Mouse (Mus musculus): ENCODE data around the gene Tcf7l2. TPM values are rescaled to one million over a fixed set of nuclear protein-coding genes. Genes with fewer than 3 reads are reported as not detected.

Tcf7l2 gene
- polyA plus RNA-seq, 1 experiment from 2014 or later = 401 TPM

DNA sequence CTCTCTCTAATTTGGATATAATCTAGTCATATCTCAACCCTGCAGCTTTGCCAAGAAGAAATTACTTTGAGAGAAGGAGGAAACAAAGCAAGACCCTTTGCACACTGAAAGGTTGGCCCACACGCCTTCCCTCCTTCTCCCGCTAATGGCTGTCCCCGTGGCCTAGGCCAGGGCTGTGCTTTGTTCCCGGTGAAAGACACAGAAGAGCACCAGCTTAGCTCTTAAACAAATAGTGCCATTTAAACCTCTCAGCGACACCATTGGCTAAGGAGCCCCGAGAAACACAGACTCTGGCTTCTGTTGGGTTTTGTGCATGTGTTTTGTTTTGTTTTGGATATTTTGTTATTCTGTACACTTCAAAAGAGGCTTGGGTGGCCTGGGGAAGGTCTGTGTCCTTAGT lies 37.5 kb upstream of the Tcf7l2 start:
- Histone ChIP-seq H3K9ac (ENCODE audit: low read length) (no peak overlapping the region), H3K4me2 (no peak overlapping the region), H3K27ac (ENCODE audit: low read depth, low read length) (no peak overlapping the region), H3K4me1 (ENCODE audit: control insufficient read depth, insufficient read depth, low read length) (no peaks in the 10 kb centered on the region), H3K9me3 (ENCODE audit: control insufficient read depth, low read length) (no peaks in the 10 kb centered on the region), H3K4me3 (ENCODE audit: low read depth, low read length) (no peak overlapping the region), H3K27me3 (ENCODE audit: control insufficient read depth, insufficient read depth, low read length) (no peaks in the 10 kb centered on the region), H3K36me3 (ENCODE audit: control insufficient read depth, insufficient read depth, low read length) (no peaks in the 10 kb centered on the region)
- peak; percentile 86 for DNase-seq (ENCODE audit: low spot score, missing footprints)
- peak; percentile 55; the same call in 1 of the 2 replicates for ATAC-seq (ENCODE audit: low FRiP score)
- WGBS = 27% methylated on average over 6 of the region's 6 CpGs

DNA sequence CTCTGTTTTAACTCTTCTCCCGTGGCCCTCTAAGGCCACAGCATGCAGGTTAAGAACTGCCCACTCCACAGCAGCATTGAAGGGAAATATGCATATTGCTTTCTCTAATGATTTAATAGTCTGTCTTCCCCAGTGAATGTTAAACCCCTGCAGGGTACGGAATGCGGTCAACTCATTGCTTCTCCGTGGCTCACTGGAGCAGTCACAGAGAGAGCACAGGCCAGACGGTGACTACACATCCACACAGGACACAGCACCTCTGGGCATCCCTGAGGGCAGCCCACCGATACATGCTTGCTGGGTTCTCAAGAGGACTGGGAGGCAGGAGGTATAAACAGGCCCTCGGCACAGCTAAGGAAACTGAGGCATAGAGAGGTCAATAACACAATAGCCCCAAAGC lies 35.3 kb upstream of the Tcf7l2 start:
- no peak overlapping the region for H3K9ac ChIP-seq (ENCODE audit: low read length)
- no peaks in the 10 kb centered on the region for H3K9me3 ChIP-seq (ENCODE audit: control insufficient read depth, low read length)
- ATAC-seq (ENCODE audit: low FRiP score) (no peak), DNase-seq (ENCODE audit: low spot score, missing footprints) (no peak)
- no peaks in the 10 kb centered on the region for H3K36me3 ChIP-seq (ENCODE audit: control insufficient read depth, insufficient read depth, low read length)
- H3K4me3 ChIP-seq (ENCODE audit: low read depth, low read length) = no peak overlapping the region
- WGBS = 84% methylated on average over 7 of the region's 7 CpGs
- H3K4me1 ChIP-seq (ENCODE audit: control insufficient read depth, insufficient read depth, low read length) = no peaks in the 10 kb centered on the region
- H3K27me3 ChIP-seq (ENCODE audit: control insufficient read depth, insufficient read depth, low read length) = no peaks in the 10 kb centered on the region
- H3K27ac ChIP-seq (ENCODE audit: low read depth, low read length) = no peak overlapping the region
- no peak overlapping the region for H3K4me2 ChIP-seq

DNA sequence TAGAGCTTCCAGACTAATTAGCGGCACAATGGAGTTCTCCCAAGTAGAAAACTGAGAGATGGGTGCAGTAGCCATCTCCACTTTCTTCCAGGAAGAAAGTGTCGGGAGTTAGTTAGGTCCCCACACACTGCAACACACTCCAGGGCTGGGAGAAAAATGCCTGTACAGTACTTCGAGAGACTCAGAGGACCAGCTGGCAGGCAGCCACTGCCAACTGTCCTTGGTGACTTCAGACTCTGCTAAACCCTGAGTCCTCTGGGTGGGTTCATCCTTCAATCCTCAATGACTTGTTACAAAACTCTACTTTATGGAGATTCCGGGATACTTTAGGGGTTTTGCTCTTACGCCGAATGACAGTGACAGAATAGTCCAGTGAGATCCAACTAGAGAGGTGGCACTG lies 34.8 kb upstream of the Tcf7l2 start:
- ATAC-seq (ENCODE audit: low FRiP score) (no peak), DNase-seq (ENCODE audit: low spot score, missing footprints) (peak; percentile 31)
- H3K36me3 ChIP-seq (ENCODE audit: control insufficient read depth, insufficient read depth, low read length) = no peaks in the 10 kb centered on the region
- no peak overlapping the region for H3K4me2 ChIP-seq
- H3K4me1 ChIP-seq (ENCODE audit: control insufficient read depth, insufficient read depth, low read length) = no peaks in the 10 kb centered on the region
- no peaks in the 10 kb centered on the region for H3K27me3 ChIP-seq (ENCODE audit: control insufficient read depth, insufficient read depth, low read length)
- 93% methylated on average over 6 of the region's 6 CpGs for WGBS
- H3K9ac ChIP-seq (ENCODE audit: low read length) = no peak overlapping the region
- H3K4me3 ChIP-seq (ENCODE audit: low read depth, low read length) = no peak overlapping the region
- no peaks in the 10 kb centered on the region for H3K9me3 ChIP-seq (ENCODE audit: control insufficient read depth, low read length)
- H3K27ac ChIP-seq (ENCODE audit: low read depth, low read length) = no peak overlapping the region

DNA sequence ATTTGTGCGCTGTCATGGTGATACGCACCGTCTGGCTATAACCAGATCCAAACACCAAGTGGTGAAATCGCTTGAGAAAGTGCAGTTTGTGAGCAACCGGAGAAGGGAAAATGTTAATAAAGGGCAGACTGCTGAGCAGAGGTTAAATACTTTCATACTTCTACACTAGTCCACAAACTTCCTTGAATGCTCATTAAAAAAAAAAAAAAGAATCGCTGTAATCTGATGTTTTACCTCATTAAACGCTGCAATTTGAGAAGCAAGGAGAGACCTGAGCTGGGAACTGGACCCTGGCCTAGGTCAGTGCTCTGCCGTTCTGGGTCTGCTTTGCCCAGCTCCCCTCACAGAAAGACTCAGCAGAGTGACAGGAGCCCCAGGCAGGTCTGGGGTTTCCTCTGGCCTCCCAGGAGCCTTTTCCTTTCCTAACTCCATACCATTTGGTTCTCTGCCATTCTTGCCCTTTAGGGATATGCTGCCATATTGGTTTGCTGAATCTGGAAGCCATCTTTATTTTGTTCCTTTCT lies 33.5 kb upstream of the Tcf7l2 start:
- no peaks in the 10 kb centered on the region for H3K27me3 ChIP-seq (ENCODE audit: control insufficient read depth, insufficient read depth, low read length)
- WGBS = 89% methylated on average over 8 of the region's 8 CpGs
- DNase-seq (ENCODE audit: low spot score, missing footprints) = no peak
- no peak overlapping the region for H3K4me2 ChIP-seq
- H3K9ac ChIP-seq (ENCODE audit: low read length) = no peak overlapping the region
- no peaks in the 10 kb centered on the region for H3K9me3 ChIP-seq (ENCODE audit: control insufficient read depth, low read length)
- no peak for ATAC-seq (ENCODE audit: low FRiP score)
- no peak overlapping the region for H3K4me3 ChIP-seq (ENCODE audit: low read depth, low read length)
- no peaks in the 10 kb centered on the region for H3K4me1 ChIP-seq (ENCODE audit: control insufficient read depth, insufficient read depth, low read length)
- H3K27ac ChIP-seq (ENCODE audit: low read depth, low read length) = no peak overlapping the region
- H3K36me3 ChIP-seq (ENCODE audit: control insufficient read depth, insufficient read depth, low read length) = no peaks in the 10 kb centered on the region

- no peaks in the 10 kb centered on the region for H3K27me3 ChIP-seq (ENCODE audit: control insufficient read depth, insufficient read depth, low read length)
- 91% methylated on average over 5 of the region's 5 CpGs for whole genome bisulfite sequencing
- no peak overlapping the region for H3K4me3 ChIP-seq (ENCODE audit: low read depth, low read length)
- H3K36me3 ChIP-seq (ENCODE audit: control insufficient read depth, insufficient read depth, low read length) = no peaks in the 10 kb centered on the region
- DNase-seq (ENCODE audit: low spot score, missing footprints) (no peak), ATAC-seq (ENCODE audit: low FRiP score) (no peak)
- no peaks in the 10 kb centered on the region for H3K4me1 ChIP-seq (ENCODE audit: control insufficient read depth, insufficient read depth, low read length)
- H3K9ac ChIP-seq (ENCODE audit: low read length) = no peak overlapping the region
- H3K9me3 ChIP-seq (ENCODE audit: control insufficient read depth, low read length) = no peaks in the 10 kb centered on the region
- no peak overlapping the region for H3K4me2 ChIP-seq
- no peak overlapping the region for H3K27ac ChIP-seq (ENCODE audit: low read depth, low read length)
Observed at GRCm38 (mm10) chr19:55710841-55711240, 30.8 kb upstream of the Tcf7l2 start.

DNA sequence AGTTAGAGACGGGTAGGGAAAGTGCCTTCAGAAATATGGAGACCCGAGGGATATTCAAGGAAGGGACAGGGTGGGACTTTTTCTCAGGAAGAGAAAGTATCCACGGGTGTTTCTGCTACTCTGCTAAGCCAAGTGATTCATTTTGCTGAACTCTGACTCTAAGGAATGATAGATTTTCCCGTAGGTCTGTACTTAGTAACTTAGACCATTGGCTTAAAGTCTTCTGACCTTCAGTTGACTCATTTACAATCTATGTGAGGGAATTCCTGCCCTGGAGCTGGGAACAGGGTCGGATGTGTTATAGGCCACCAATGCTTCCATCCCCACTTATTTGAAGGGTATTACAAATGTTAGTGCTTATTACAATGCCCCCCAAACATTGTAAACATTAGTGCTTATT lies 29.9 kb upstream of the Tcf7l2 start:
- no peaks in the 10 kb centered on the region for H3K9me3 ChIP-seq (ENCODE audit: control insufficient read depth, low read length)
- ATAC-seq (ENCODE audit: low FRiP score) (no peak), DNase-seq (ENCODE audit: low spot score, missing footprints) (no peak)
- no peaks in the 10 kb centered on the region for H3K36me3 ChIP-seq (ENCODE audit: control insufficient read depth, insufficient read depth, low read length)
- H3K27me3 ChIP-seq (ENCODE audit: control insufficient read depth, insufficient read depth, low read length) = no peaks in the 10 kb centered on the region
- no peak overlapping the region for H3K9ac ChIP-seq (ENCODE audit: low read length)
- no peak overlapping the region for H3K4me2 ChIP-seq
- no peak overlapping the region for H3K4me3 ChIP-seq (ENCODE audit: low read depth, low read length)
- no peaks in the 10 kb centered on the region for H3K4me1 ChIP-seq (ENCODE audit: control insufficient read depth, insufficient read depth, low read length)
- WGBS = 90% methylated on average over 5 of the region's 5 CpGs
- no peak overlapping the region for H3K27ac ChIP-seq (ENCODE audit: low read depth, low read length)

DNA sequence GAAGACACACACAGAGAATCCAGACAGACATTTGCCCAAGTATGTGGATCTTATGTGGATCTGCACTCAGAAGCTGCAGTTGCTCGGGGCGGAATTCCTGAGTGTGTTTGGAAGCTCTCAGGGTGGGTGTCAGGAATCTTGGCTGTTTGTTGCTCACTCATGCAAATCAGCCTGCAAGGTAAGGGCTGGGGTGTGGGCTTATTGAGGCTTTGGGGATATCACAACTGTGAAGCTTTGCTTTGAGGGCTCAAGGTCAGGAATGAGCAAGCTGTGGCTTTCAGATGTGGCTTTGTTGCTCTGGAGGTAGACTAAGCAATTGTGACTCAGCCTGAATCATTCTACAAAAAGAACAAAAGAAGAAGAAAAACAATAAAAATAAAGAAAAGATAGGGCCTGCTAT lies 28.9 kb upstream of the Tcf7l2 start:
- no peaks in the 10 kb centered on the region for H3K9me3 ChIP-seq (ENCODE audit: control insufficient read depth, low read length)
- no peak overlapping the region for H3K4me3 ChIP-seq (ENCODE audit: low read depth, low read length)
- H3K27me3 ChIP-seq (ENCODE audit: control insufficient read depth, insufficient read depth, low read length) = no peaks in the 10 kb centered on the region
- WGBS = 87% methylated on average over 2 of the region's 2 CpGs
- ATAC-seq (ENCODE audit: low FRiP score) (no peak), DNase-seq (ENCODE audit: low spot score, missing footprints) (no peak)
- no peak overlapping the region for H3K9ac ChIP-seq (ENCODE audit: low read length)
- no peaks in the 10 kb centered on the region for H3K4me1 ChIP-seq (ENCODE audit: control insufficient read depth, insufficient read depth, low read length)
- no peak overlapping the region for H3K4me2 ChIP-seq
- H3K27ac ChIP-seq (ENCODE audit: low read depth, low read length) = no peak overlapping the region
- H3K36me3 ChIP-seq (ENCODE audit: control insufficient read depth, insufficient read depth, low read length) = no peaks in the 10 kb centered on the region

GRCm38 (mm10) chr19:55714015-55714414 lies 27.6 kb upstream of the Tcf7l2 start:
- Histone ChIP-seq H3K4me2 (no peak overlapping the region), H3K27ac (ENCODE audit: low read depth, low read length) (no peak overlapping the region), H3K36me3 (ENCODE audit: control insufficient read depth, insufficient read depth, low read length) (no peaks in the 10 kb centered on the region), H3K27me3 (ENCODE audit: control insufficient read depth, insufficient read depth, low read length) (no peaks in the 10 kb centered on the region), H3K9ac (ENCODE audit: low read length) (no peak overlapping the region), H3K4me1 (ENCODE audit: control insufficient read depth, insufficient read depth, low read length) (no peaks in the 10 kb centered on the region), H3K9me3 (ENCODE audit: control insufficient read depth, low read length) (no peaks in the 10 kb centered on the region), H3K4me3 (ENCODE audit: low read depth, low read length) (no peak overlapping the region)
- 86% methylated on average over 4 of the region's 4 CpGs for WGBS
- ATAC-seq (ENCODE audit: low FRiP score) (no peak), DNase-seq (ENCODE audit: low spot score, missing footprints) (no peak)

GRCm38 (mm10) chr19:55714665-55715064 lies 27.0 kb upstream of the Tcf7l2 start:
- WGBS = 52% methylated on average over 3 of the region's 3 CpGs
- no peak for ATAC-seq (ENCODE audit: low FRiP score)
- no peaks in the 10 kb centered on the region for H3K4me1 ChIP-seq (ENCODE audit: control insufficient read depth, insufficient read depth, low read length)

DNA sequence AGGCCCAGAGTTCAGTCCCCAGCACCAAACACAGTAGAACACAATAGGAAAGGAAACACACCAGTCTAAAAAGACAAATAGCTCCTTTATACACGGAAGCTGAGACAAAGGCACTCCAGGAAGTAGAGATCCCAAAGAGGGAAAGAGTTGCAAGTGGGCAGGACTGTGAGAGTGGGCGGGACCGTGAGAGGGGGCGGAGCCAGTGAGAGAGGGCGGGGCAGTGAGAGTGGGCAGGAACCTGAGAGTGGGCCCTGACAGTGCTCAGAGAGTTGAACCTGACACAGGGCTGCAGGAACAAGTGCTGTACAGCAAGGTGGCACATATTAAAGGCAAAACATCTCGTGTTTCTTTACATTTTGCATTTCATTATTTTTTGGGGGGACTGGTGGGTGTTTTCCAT lies 22.5 kb upstream of the Tcf7l2 start:
- Histone ChIP-seq H3K27ac (ENCODE audit: low read depth, low read length) (no peak overlapping the region), H3K9me3 (ENCODE audit: control insufficient read depth, low read length) (no peaks in the 10 kb centered on the region), H3K27me3 (ENCODE audit: control insufficient read depth, insufficient read depth, low read length) (no peaks in the 10 kb centered on the region), H3K4me1 (ENCODE audit: control insufficient read depth, insufficient read depth, low read length) (0 out of 2 replicates have a peak, but pooled peaks cover 4% of the 10 kb centered on the region), H3K4me3 (ENCODE audit: low read depth, low read length) (no peak overlapping the region), H3K36me3 (ENCODE audit: control insufficient read depth, insufficient read depth, low read length) (no peaks in the 10 kb centered on the region), H3K9ac (ENCODE audit: low read length) (no peak overlapping the region), H3K4me2 (no peak overlapping the region)
- 81% methylated on average over 6 of the region's 6 CpGs for WGBS
- DNase-seq (ENCODE audit: low spot score, missing footprints) = no peak
- no peak for ATAC-seq (ENCODE audit: low FRiP score)

More at GRCm38 (mm10) chr19:55714665-55715064, 27.0 kb upstream of the Tcf7l2 start:
- no peak overlapping the region for H3K4me3 ChIP-seq (ENCODE audit: low read depth, low read length)
- no peak overlapping the region for H3K27ac ChIP-seq (ENCODE audit: low read depth, low read length)
- H3K9ac ChIP-seq (ENCODE audit: low read length) = no peak overlapping the region
- H3K36me3 ChIP-seq (ENCODE audit: control insufficient read depth, insufficient read depth, low read length) = no peaks in the 10 kb centered on the region
- no peaks in the 10 kb centered on the region for H3K9me3 ChIP-seq (ENCODE audit: control insufficient read depth, low read length)
- DNase-seq (ENCODE audit: low spot score, missing footprints) = no peak
- H3K4me2 ChIP-seq = no peak overlapping the region
- no peaks in the 10 kb centered on the region for H3K27me3 ChIP-seq (ENCODE audit: control insufficient read depth, insufficient read depth, low read length)

Measured in midbrain, embryonic 11.5 days (tissue).